Comparison of ENCODE assay signal across 26 mouse cellular contexts in the genomic region with DNA sequence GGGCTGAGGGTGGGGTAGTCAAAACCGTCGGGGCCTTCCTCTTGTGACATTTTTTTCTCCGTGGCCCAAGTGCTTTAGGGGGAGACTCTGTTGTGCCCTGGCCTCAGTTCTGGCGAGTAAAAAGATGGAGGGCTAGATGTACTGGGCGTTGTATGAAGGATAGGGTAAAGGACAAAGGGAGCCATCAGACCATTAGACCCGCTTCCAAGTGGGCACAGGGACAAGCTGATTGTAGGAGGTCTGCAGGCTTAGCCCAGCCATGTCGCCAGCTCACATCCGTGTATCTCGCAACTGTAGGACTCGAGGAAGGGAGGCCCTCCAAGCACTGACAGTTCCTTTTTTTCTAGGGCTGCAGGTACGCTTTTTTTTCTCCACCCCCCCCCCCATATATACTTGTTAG.
DNase-seq lines count a peak whose midpoint lies in the region; TF ChIP-seq lines count a peak whose summit lies in the region.
"Had no signal": no experiment of that assay in that cellular context is flagged by ENCODE, and none has a peak within 500 bp of the region (broad histone marks: within the 10 kb centered on the region; RNA-seq: fewer than 3 reads in every experiment).

No protein-coding gene starts in this region.

- H3K4me3 ChIP-seq in layer of hippocampus, adult 2 months: no peak overlapping the region
- H3K4me3 ChIP-seq in limb, embryonic 10.5 days: no peak overlapping the region
- H3K4me3 ChIP-seq: embryonic facial prominence, embryonic 12.5 days; heart, embryonic 10.5 days; hindbrain, embryonic 15.5 days; limb, embryonic 12.5 days; liver, embryonic 15.5 days; lung, embryonic 15.5 days; megakaryocyte, embryonic 14.5 days; stomach, embryonic 15.5 days had no signal

- H3K4me1 ChIP-seq in limb, embryonic 10.5 days: peaks cover 37% of the 10 kb centered on the region
- H3K4me1 ChIP-seq: liver, embryonic 15.5 days had no signal

- no peaks in the 10 kb centered on the region for H3K9me3 ChIP-seq in limb, embryonic 10.5 days (replicated peaks)
- H3K9me3 ChIP-seq: embryonic facial prominence, embryonic 12.5 days; heart, embryonic 10.5 days; hindbrain, embryonic 15.5 days; limb, embryonic 12.5 days; liver, embryonic 15.5 days; lung, embryonic 15.5 days; megakaryocyte, embryonic 14.5 days; stomach, embryonic 15.5 days had no signal

- TF ChIP-seq CTCF in layer of hippocampus, adult 2 months (conservative IDR thresholded peaks at IDR 0.05): no peak
- no peak for TF ChIP-seq CTCF in brain, embryonic 14.5 days (IDR thresholded peaks at IDR 0.05; ENCODE audit: borderline replicate concordance, extremely low read depth, insufficient read depth, insufficient read length)

- 89% methylated on average over 11 of the region's 11 CpGs for WGBS in limb, embryonic 10.5 days

- TF ChIP-seq POLR2A in brain, embryonic 14.5 days (IDR thresholded peaks at IDR 0.05; ENCODE audit: borderline replicate concordance, extremely low read depth, insufficient read depth, insufficient read length, poor library complexity, severe bottlenecking): no peak

- peaks cover 9% of the 10 kb centered on the region for H3K36me3 ChIP-seq in limb, embryonic 10.5 days
- H3K36me3 ChIP-seq: liver, embryonic 15.5 days; lung, embryonic 15.5 days; stomach, embryonic 15.5 days had no signal

- DNase-seq in cerebellum, postnatal 10 days: peak; percentile 43 to 56
- DNase-seq in cerebellum, postnatal 4 days (ENCODE audit: low spot score in 2 of 2): no peak
- DNase-seq in layer of hippocampus, adult 2 months (ENCODE audit: low spot score in 2 of 2): no peak
- no peak for DNase-seq in layer of hippocampus, postnatal 36 days
- DNase-seq in brain, embryonic 14.5 days (ENCODE audit: low read depth): peak; percentile 49
- no peak for DNase-seq in limb, embryonic 10.5 days (ENCODE audit: low spot score)
- DNase-seq in heart, postnatal 10 days: no peak
- DNase-seq: adrenal gland, adult 8-10 months; cerebellum, adult 8-10 months; cerebellum, postnatal 36 days; embryo, embryonic 11 days; gastrocnemius, postnatal 25 days; heart, adult 11 months; heart, postnatal 4 days; kidney, adult 11 months; kidney, postnatal 14 days; lung, postnatal 36 days had no signal

- H3K27me3 ChIP-seq in limb, embryonic 10.5 days (ENCODE audit: low read depth, poor library complexity, severe bottlenecking): no peaks in the 10 kb centered on the region
- H3K27me3 ChIP-seq: CH12.LX; embryonic facial prominence, embryonic 12.5 days; hindbrain, embryonic 15.5 days; limb, embryonic 12.5 days; liver, embryonic 15.5 days; lung, embryonic 15.5 days; megakaryocyte, embryonic 14.5 days; stomach, embryonic 15.5 days had no signal

- H3K27ac ChIP-seq in layer of hippocampus, adult 2 months: peak overlapping the region; percentile 85
- 0 out of 2 replicates have a peak overlapping the region, but pooled peaks have one; percentile 15 for H3K27ac ChIP-seq in limb, embryonic 10.5 days
- H3K27ac ChIP-seq: embryonic facial prominence, embryonic 12.5 days; heart, embryonic 10.5 days; limb, embryonic 12.5 days; liver, embryonic 15.5 days; stomach, embryonic 15.5 days had no signal

- intact Hi-C loops in heart, postnatal 10 days (cut with DNase I): no loop called here

Comparison
In these comparisons a context has a peak if more than half of its experiments do, and no peak if none do; other contexts are left out.
1. DNase-seq: peak in cerebellum, postnatal 10 days (2 of 2) and brain, embryonic 14.5 days (single experiment); none in cerebellum, postnatal 4 days (0 of 2), layer of hippocampus, adult 2 months (0 of 2), layer of hippocampus, postnatal 36 days (0 of 2), limb, embryonic 10.5 days (single experiment) and heart, postnatal 10 days (0 of 2).